Mouse (Mus musculus): Measurements from ENCODE around the gene Cend1. TPM values are rescaled to one million over a fixed set of nuclear protein-coding genes. Genes with fewer than 3 reads are reported as not detected.
A peak's percentile ranks its signal among the peaks of the same experiment; 100 is the strongest.

The Cend1 gene
- polyA plus RNA-seq, 1 experiment from 2014 or later: 43.6 TPM

GRCm38 (mm10) chr7:141438201-141438968, 9.1 kb upstream of the Cend1 start:
- Histone ChIP-seq H3K4me2 (replicated peaks) (no peak overlapping the region), H3K4me1 (replicated peaks) (peaks cover 64% of the 10 kb centered on the region), H3K4me3 (replicated peaks) (no peak overlapping the region), H3K9ac (replicated peaks) (peak overlapping the region; percentile 87; the same call in 1 of the 2 replicates), H3K27ac (peak overlapping the region; percentile 76; the same call in 1 of the 2 replicates), H3K27me3 (no peaks in the 10 kb centered on the region), H3K36me3 (peaks cover 16% of the 10 kb centered on the region), H3K9me3 (no peaks in the 10 kb centered on the region)
- ATAC-seq: no peak
- 90% methylated on average over 12 of the region's 12 CpGs for WGBS

- peaks cover 25% of the 10 kb centered on the region for H3K36me3 ChIP-seq
- H3K4me2 ChIP-seq (replicated peaks): peak within 1 kb of the TSS; percentile 93
- WGBS: 5% methylated on average over 53 of the region's 53 CpGs
Measured at GRCm38 (mm10) chr7:141437178-141438120, 8.2 kb upstream of the Cend1 start, which contains the start of gene Slc25a22. TSS of gene Slc25a22 (minus strand) at chr7:141437892.

GRCm38 (mm10) chr7:141436523-141436892, 7.2 kb upstream of the Cend1 start:
- no peaks in the 10 kb centered on the region for H3K9me3 ChIP-seq
- ATAC-seq: no peak
- no peaks in the 10 kb centered on the region for H3K27me3 ChIP-seq
- peak overlapping the region; percentile 76; the same call in 1 of the 2 replicates for H3K27ac ChIP-seq
- peaks cover 34% of the 10 kb centered on the region for H3K36me3 ChIP-seq
- peak overlapping the region; percentile 87 for H3K9ac ChIP-seq (replicated peaks)
- H3K4me3 ChIP-seq (replicated peaks): peak overlapping the region; percentile 62
- peak overlapping the region; percentile 93 for H3K4me2 ChIP-seq (replicated peaks)
- peaks cover 61% of the 10 kb centered on the region for H3K4me1 ChIP-seq (replicated peaks)
- WGBS: 49% methylated on average over 2 of the region's 2 CpGs

More at GRCm38 (mm10) chr7:141437178-141438120, 8.2 kb upstream of the Cend1 start, which contains the start of gene Slc25a22:
- peak; percentile 75 for ATAC-seq
- Histone ChIP-seq H3K9ac (replicated peaks) (peak within 1 kb of the TSS; percentile 87), H3K4me1 (replicated peaks) (peaks cover 64% of the 10 kb centered on the region), H3K27ac (peak within 1 kb of the TSS; percentile 76), H3K9me3 (no peaks in the 10 kb centered on the region), H3K4me3 (replicated peaks) (peak within 1 kb of the TSS; percentile 62), H3K27me3 (no peaks in the 10 kb centered on the region)

- Histone ChIP-seq H3K27me3 (no peaks in the 10 kb centered on the region), H3K4me1 (replicated peaks) (peaks cover 61% of the 10 kb centered on the region), H3K9me3 (no peaks in the 10 kb centered on the region), H3K36me3 (peaks cover 39% of the 10 kb centered on the region), H3K27ac (peak overlapping the region; percentile 87), H3K4me3 (replicated peaks) (peak overlapping the region; percentile 64), H3K9ac (replicated peaks) (no peak overlapping the region), H3K4me2 (replicated peaks) (peak overlapping the region; percentile 93)
- ATAC-seq: no peak
- WGBS: 71% methylated on average over 9 of the region's 9 CpGs
Measured at GRCm38 (mm10) chr7:141435856-141436522, 6.7 kb upstream of the Cend1 start.

- peak overlapping the region; percentile 83 for H3K9ac ChIP-seq (replicated peaks)
- H3K4me3 ChIP-seq (replicated peaks): peak overlapping the region; percentile 64
- 5% methylated on average over 17 of the region's 17 CpGs for WGBS
- peak; percentile 10; the same call in 1 of the 2 replicates for ATAC-seq
- peak overlapping the region; percentile 93 for H3K4me2 ChIP-seq (replicated peaks)
- peak overlapping the region; percentile 87 for H3K27ac ChIP-seq
- H3K27me3 ChIP-seq: no peaks in the 10 kb centered on the region
- peaks cover 46% of the 10 kb centered on the region for H3K36me3 ChIP-seq
- peaks cover 58% of the 10 kb centered on the region for H3K4me1 ChIP-seq (replicated peaks)
- H3K9me3 ChIP-seq: no peaks in the 10 kb centered on the region
Measured at GRCm38 (mm10) chr7:141435129-141435855, 6.0 kb upstream of the Cend1 start.

- H3K27ac ChIP-seq: peak overlapping the region; percentile 87
- H3K4me3 ChIP-seq (replicated peaks): peak overlapping the region; percentile 64
- WGBS: 10% methylated on average over 8 of the region's 8 CpGs
- peaks cover 66% of the 10 kb centered on the region for H3K4me1 ChIP-seq (replicated peaks)
- H3K27me3 ChIP-seq: no peaks in the 10 kb centered on the region
- peak; percentile 10; the same call in 1 of the 2 replicates for ATAC-seq
- peaks cover 49% of the 10 kb centered on the region for H3K36me3 ChIP-seq
- peak overlapping the region; percentile 93 for H3K4me2 ChIP-seq (replicated peaks)
- H3K9me3 ChIP-seq: no peaks in the 10 kb centered on the region
- H3K9ac ChIP-seq (replicated peaks): peak overlapping the region; percentile 83
Measured at GRCm38 (mm10) chr7:141434464-141434863, 5.2 kb upstream of the Cend1 start.

- Histone ChIP-seq H3K4me1 (replicated peaks) (peaks cover 73% of the 10 kb centered on the region), H3K9ac (replicated peaks) (peak overlapping the region; percentile 83), H3K9me3 (no peaks in the 10 kb centered on the region), H3K4me2 (replicated peaks) (peak overlapping the region; percentile 93), H3K27ac (peak overlapping the region; percentile 87), H3K36me3 (peaks cover 43% of the 10 kb centered on the region), H3K27me3 (no peaks in the 10 kb centered on the region), H3K4me3 (replicated peaks) (peak overlapping the region; percentile 64)
- WGBS: 68% methylated on average over 15 of the region's 15 CpGs
- no peak for ATAC-seq
Measured at GRCm38 (mm10) chr7:141433517-141434400, 4.5 kb upstream of the Cend1 start.

GRCm38 (mm10) chr7:141432741-141433516, 3.6 kb upstream of the Cend1 start:
- H3K4me2 ChIP-seq (replicated peaks): peak overlapping the region; percentile 93
- H3K27me3 ChIP-seq: no peaks in the 10 kb centered on the region
- H3K4me3 ChIP-seq (replicated peaks): peak overlapping the region; percentile 64
- no peak for ATAC-seq
- no peaks in the 10 kb centered on the region for H3K9me3 ChIP-seq
- peak overlapping the region; percentile 83 for H3K9ac ChIP-seq (replicated peaks)
- WGBS: 91% methylated on average over 6 of the region's 6 CpGs
- no peak overlapping the region for H3K27ac ChIP-seq
- H3K36me3 ChIP-seq: peaks cover 37% of the 10 kb centered on the region
- H3K4me1 ChIP-seq (replicated peaks): peaks cover 77% of the 10 kb centered on the region

- H3K9me3 ChIP-seq: no peaks in the 10 kb centered on the region
- 0 out of 2 replicates have a peak overlapping the region, but pooled peaks have one; percentile 83 for H3K9ac ChIP-seq (replicated peaks)
- H3K36me3 ChIP-seq: peaks cover 41% of the 10 kb centered on the region
- H3K4me3 ChIP-seq (replicated peaks): no peak overlapping the region
- H3K4me2 ChIP-seq (replicated peaks): no peak overlapping the region
- WGBS: 93% methylated on average over 8 of the region's 8 CpGs
- no peaks in the 10 kb centered on the region for H3K27me3 ChIP-seq
- ATAC-seq: no peak
- peaks cover 73% of the 10 kb centered on the region for H3K4me1 ChIP-seq (replicated peaks)
- H3K27ac ChIP-seq: no peak overlapping the region
Measured at GRCm38 (mm10) chr7:141432186-141432611, 2.9 kb upstream of the Cend1 start.

All from midbrain, embryonic 13.5 days (tissue).